Mouse (Mus musculus) ES-E14 (cell line): Measurements from ENCODE around the gene Vps52.

Experiments used
- CHD2 ChIP-seq: IDR thresholded peaks from 2 replicates; pipeline ENCODE4 v1.6.1; 2014; ENCODE audit warnings: mild to moderate bottlenecking, low read depth, low read length, inconsistent platforms
- HCFC1 ChIP-seq: IDR thresholded peaks from 2 replicates; pipeline ENCODE4 v1.6.1; 2012; ENCODE audit warnings: low read length, inconsistent platforms, borderline replicate concordance; ENCODE audit not compliant: insufficient read depth
- ZNF384 ChIP-seq: IDR thresholded peaks from 2 replicates; pipeline ENCODE4 v1.6.1; 2012; ENCODE audit warnings: low read depth, low read length, inconsistent platforms

DNA sequence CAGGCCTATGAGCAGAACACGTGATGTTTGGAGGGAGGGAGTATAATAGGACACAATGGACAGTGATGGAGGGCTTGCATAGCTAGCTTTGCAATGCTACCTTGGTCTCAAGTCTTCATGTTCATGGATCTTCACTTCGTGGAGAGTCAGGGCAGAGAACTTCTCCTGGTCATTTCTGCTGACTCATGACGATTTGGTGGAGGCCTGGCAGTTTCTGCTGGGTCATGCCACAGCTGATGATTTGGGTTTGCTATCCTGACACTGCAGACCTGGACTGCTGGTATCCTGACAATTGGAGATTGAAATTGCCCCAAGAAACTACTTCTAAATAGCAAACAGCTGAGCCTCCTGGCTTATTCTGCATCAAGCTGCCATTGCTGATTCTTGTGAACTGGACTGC lies 18.0 kb downstream of the Vps52 start:
- TF ChIP-seq HCFC1 (no peak), ZNF384 (no peak), CHD2 (no peak)
